Mouse (Mus musculus) lung, embryonic 15.5 days (tissue): Measurements from ENCODE around the gene Qrfp. TPM values are rescaled to one million over a fixed set of nuclear protein-coding genes. Genes with fewer than 3 reads are reported as not detected.

Experiments used
- ATAC-seq: fragments of 200-750 bp; cut with Nextera tagmentation; 2 replicates; pipeline ENCODE4 v1.8.0; 2017; ENCODE audit warnings: moderate number of reproducible peaks, borderline replicate concordance; ENCODE audit not compliant: low FRiP score, low TSS enrichment; ENCODE audit errors: extremely low read depth
- H3K27ac ChIP-seq: fragments of 300-500 bp; sonication (generic); 2 replicates; pipeline ENCODE4 v1.5.1; 2015; ENCODE audit warnings: moderate library complexity, mild to moderate bottlenecking, inconsistent platforms
- H3K27me3 ChIP-seq: fragments of 300-500 bp; sonication (generic); 2 replicates; pipeline ENCODE4 v1.6.1; 2015; ENCODE audit warnings: inconsistent platforms
- H3K36me3 ChIP-seq: fragments of 300-500 bp; sonication (generic); 2 replicates; pipeline ENCODE4 v1.6.1; 2015; ENCODE audit warnings: inconsistent platforms
- H3K4me1 ChIP-seq: fragments of 300-500 bp; sonication (generic); 2 replicates; pipeline ENCODE4 v1.6.1; 2015; ENCODE audit warnings: inconsistent platforms
- H3K4me2 ChIP-seq: fragments of 300-500 bp; sonication (generic); 2 replicates; pipeline ENCODE4 v1.6.1; 2015; ENCODE audit warnings: inconsistent platforms, mild to moderate bottlenecking, moderate library complexity
- H3K4me3 ChIP-seq: fragments of 300-500 bp; sonication (generic); 2 replicates; pipeline ENCODE4 v1.5.1; 2015; ENCODE audit warnings: mild to moderate bottlenecking, inconsistent platforms
- H3K9ac ChIP-seq: fragments of 300-500 bp; sonication (generic); 2 replicates; pipeline ENCODE4 v1.6.1; 2015; ENCODE audit warnings: inconsistent platforms
- H3K9me3 ChIP-seq: fragments of 300-500 bp; sonication (generic); 2 replicates; pipeline ENCODE4 v1.6.1; 2016; ENCODE audit warnings: inconsistent platforms
- WGBS: fragments of 180-500 bp; shearing (Covaris S2); methylation state at CpG from one replicate; pipeline ENCODE4 v1.1.7; 2015; 5-methylcytosine and 5-hydroxymethylcytosine counted together
- polyA plus RNA-seq: library from polyadenylated mRNA; unstranded; fragments of >200 nt; fragmentation: Nextera tagmentation; extraction: Ambion mirVana; gene quantifications from 2 replicates; pipeline ENCODE4 v1.2.1, GENCODE M21; 2015

Qrfp gene
- 0.05 and 0.14 TPM in 2 replicates for polyA plus RNA-seq

GRCm38 (mm10) chr2:31810444-31810843 is at the start of gene Qrfp:
Qrfp (minus strand) TSS chr2:31810580.
- no peaks in the 10 kb centered on the region for H3K9me3 ChIP-seq
- H3K9ac ChIP-seq = no peak within 1 kb of the TSS
- 42% methylated on average over 12 of the region's 12 CpGs for WGBS
- H3K4me2 ChIP-seq = no peak within 1 kb of the TSS
- H3K4me3 ChIP-seq = no peak within 1 kb of the TSS
- no peak for ATAC-seq
- no peaks in the 10 kb centered on the region for H3K36me3 ChIP-seq
- no peak within 1 kb of the TSS for H3K27ac ChIP-seq
- no peaks in the 10 kb centered on the region; the same call in 1 of the 2 replicates for H3K27me3 ChIP-seq
- peaks cover 12% of the 10 kb centered on the region; the same call in 1 of the 2 replicates for H3K4me1 ChIP-seq

- Histone ChIP-seq H3K4me3 (no peak overlapping the region), H3K9ac (no peak overlapping the region), H3K4me2 (no peak overlapping the region), H3K9me3 (no peaks in the 10 kb centered on the region), H3K27me3 (peaks cover 14% of the 10 kb centered on the region; the same call in 1 of the 2 replicates), H3K27ac (no peak overlapping the region), H3K36me3 (no peaks in the 10 kb centered on the region), H3K4me1 (peaks cover 19% of the 10 kb centered on the region)
- 32% methylated on average over 12 of the region's 12 CpGs for WGBS
- ATAC-seq = no peak
Observed at GRCm38 (mm10) chr2:31858500-31858899, 48.1 kb upstream of the Qrfp start.

- Histone ChIP-seq H3K4me1 (peaks cover 19% of the 10 kb centered on the region), H3K36me3 (no peaks in the 10 kb centered on the region), H3K9me3 (no peaks in the 10 kb centered on the region), H3K9ac (no peak overlapping the region), H3K27me3 (peaks cover 14% of the 10 kb centered on the region; the same call in 1 of the 2 replicates), H3K4me2 (no peak overlapping the region), H3K27ac (no peak overlapping the region), H3K4me3 (no peak overlapping the region)
- WGBS = 53% methylated on average over 6 of the region's 6 CpGs
- no peak for ATAC-seq
Observed at GRCm38 (mm10) chr2:31857180-31857579, 46.8 kb upstream of the Qrfp start.

GRCm38 (mm10) chr2:31855991-31856390 is 45.6 kb upstream of the Qrfp start:
- H3K4me3 ChIP-seq = no peak overlapping the region
- no peaks in the 10 kb centered on the region for H3K36me3 ChIP-seq
- H3K27me3 ChIP-seq = peaks cover 19% of the 10 kb centered on the region; the same call in 1 of the 2 replicates
- H3K9me3 ChIP-seq = no peaks in the 10 kb centered on the region
- no peak overlapping the region for H3K27ac ChIP-seq
- no peak overlapping the region for H3K9ac ChIP-seq
- peaks cover 19% of the 10 kb centered on the region for H3K4me1 ChIP-seq
- no peak overlapping the region for H3K4me2 ChIP-seq
- ATAC-seq = no peak
- 75% methylated on average over 8 of the region's 8 CpGs for WGBS

- WGBS = 22% methylated on average over 12 of the region's 12 CpGs
- no peak for ATAC-seq
Observed at GRCm38 (mm10) chr2:31850141-31850540, 39.8 kb upstream of the Qrfp start.

GRCm38 (mm10) chr2:31847908-31848307 is 37.5 kb upstream of the Qrfp start:
- no peak for ATAC-seq
- H3K27me3 ChIP-seq = peaks cover 57% of the 10 kb centered on the region

More at GRCm38 (mm10) chr2:31850141-31850540, 39.8 kb upstream of the Qrfp start:
- H3K4me2 ChIP-seq = no peak overlapping the region
- H3K9ac ChIP-seq = no peak overlapping the region
- no peaks in the 10 kb centered on the region for H3K36me3 ChIP-seq
- no peak overlapping the region for H3K4me3 ChIP-seq
- H3K27ac ChIP-seq = no peak overlapping the region
- H3K27me3 ChIP-seq = peaks cover 37% of the 10 kb centered on the region
- H3K4me1 ChIP-seq = peaks cover 26% of the 10 kb centered on the region
- H3K9me3 ChIP-seq = no peaks in the 10 kb centered on the region

GRCm38 (mm10) chr2:31846692-31847660 is 36.6 kb upstream of the Qrfp start:
- Histone ChIP-seq H3K9me3 (no peaks in the 10 kb centered on the region), H3K9ac (no peak overlapping the region), H3K4me2 (peak overlapping the region; percentile 98), H3K4me1 (peaks cover 17% of the 10 kb centered on the region), H3K36me3 (no peaks in the 10 kb centered on the region), H3K27ac (no peak overlapping the region), H3K4me3 (peak overlapping the region; percentile 51), H3K27me3 (peaks cover 62% of the 10 kb centered on the region)
- ATAC-seq = no peak
- 2% methylated on average over 35 of the region's 35 CpGs for WGBS

More at GRCm38 (mm10) chr2:31847908-31848307, 37.5 kb upstream of the Qrfp start:
- H3K27ac ChIP-seq = no peak overlapping the region
- peaks cover 17% of the 10 kb centered on the region for H3K4me1 ChIP-seq
- 9% methylated on average over 6 of the region's 6 CpGs for WGBS
- H3K9me3 ChIP-seq = no peaks in the 10 kb centered on the region
- H3K4me2 ChIP-seq = no peak overlapping the region
- no peaks in the 10 kb centered on the region for H3K36me3 ChIP-seq
- no peak overlapping the region for H3K4me3 ChIP-seq
- H3K9ac ChIP-seq = no peak overlapping the region

- peaks cover 64% of the 10 kb centered on the region for H3K27me3 ChIP-seq
- WGBS = under 1% methylated on average over 86 of the region's 88 CpGs
- peaks cover 17% of the 10 kb centered on the region for H3K4me1 ChIP-seq
- ATAC-seq = peak; percentile 24; the same call in 1 of the 2 replicates
- no peaks in the 10 kb centered on the region for H3K9me3 ChIP-seq
- H3K27ac ChIP-seq = no peak within 1 kb of the TSS
- H3K4me2 ChIP-seq = peak within 1 kb of the TSS; percentile 98
- peak within 1 kb of the TSS; percentile 51 for H3K4me3 ChIP-seq
- H3K36me3 ChIP-seq = no peaks in the 10 kb centered on the region
- peak within 1 kb of the TSS; percentile 27 for H3K9ac ChIP-seq
Observed at GRCm38 (mm10) chr2:31845896-31846691, 35.7 kb upstream of the Qrfp start, which contains the start of gene Fibcd1. Fibcd1 (minus strand) TSS chr2:31846005.

- H3K27me3 ChIP-seq = peaks cover 70% of the 10 kb centered on the region
Observed at GRCm38 (mm10) chr2:31845512-31845895, 35.1 kb upstream of the Qrfp start.

GRCm38 (mm10) chr2:31844729-31845136 is 34.4 kb upstream of the Qrfp start:
- ATAC-seq = no peak
- WGBS = 6% methylated on average over 10 of the region's 10 CpGs

More at GRCm38 (mm10) chr2:31845512-31845895, 35.1 kb upstream of the Qrfp start:
- Histone ChIP-seq H3K9me3 (no peaks in the 10 kb centered on the region), H3K9ac (peak overlapping the region; percentile 27), H3K27ac (no peak overlapping the region), H3K4me1 (peaks cover 17% of the 10 kb centered on the region), H3K4me3 (peak overlapping the region; percentile 51), H3K36me3 (no peaks in the 10 kb centered on the region), H3K4me2 (peak overlapping the region; percentile 98)
- 3% methylated on average over 26 of the region's 26 CpGs for WGBS
- no peak for ATAC-seq

GRCm38 (mm10) chr2:31838868-31839267 is 28.5 kb upstream of the Qrfp start:
- ATAC-seq = no peak
- no peak overlapping the region for H3K9ac ChIP-seq
- WGBS = 57% methylated on average over 1 of the region's 1 CpGs
- H3K4me2 ChIP-seq = no peak overlapping the region
- H3K4me3 ChIP-seq = no peak overlapping the region
- H3K27ac ChIP-seq = no peak overlapping the region
- no peaks in the 10 kb centered on the region for H3K4me1 ChIP-seq
- no peaks in the 10 kb centered on the region for H3K9me3 ChIP-seq
- peaks cover 43% of the 10 kb centered on the region for H3K27me3 ChIP-seq
- H3K36me3 ChIP-seq = no peaks in the 10 kb centered on the region

More at GRCm38 (mm10) chr2:31844729-31845136, 34.4 kb upstream of the Qrfp start:
- no peaks in the 10 kb centered on the region for H3K9me3 ChIP-seq
- no peaks in the 10 kb centered on the region for H3K36me3 ChIP-seq
- H3K4me2 ChIP-seq = no peak overlapping the region
- H3K4me3 ChIP-seq = no peak overlapping the region
- H3K4me1 ChIP-seq = peaks cover 17% of the 10 kb centered on the region
- no peak overlapping the region for H3K9ac ChIP-seq
- H3K27me3 ChIP-seq = peaks cover 75% of the 10 kb centered on the region
- no peak overlapping the region for H3K27ac ChIP-seq
